Mouse (Mus musculus) stomach, embryonic 14.5 days (tissue): Measurements from ENCODE around the gene Vhl. TPM values are rescaled to one million over a fixed set of nuclear protein-coding genes. Genes with fewer than 3 reads are reported as not detected.

Experiments
- ATAC-seq: fragments of 200-750 bp; cut with Nextera tagmentation; 2 replicates; pipeline ENCODE4 v1.8.0; 2017; ENCODE audit warnings: low read depth, moderate TSS enrichment; ENCODE audit not compliant: insufficient number of reproducible peaks, insufficient read depth, low FRiP score
- H3K27ac ChIP-seq: fragments of 300-500 bp; sonication (generic); 2 replicates; pipeline ENCODE4 v1.5.1; 2014; ENCODE audit warnings: mild to moderate bottlenecking, low read length, moderate library complexity, mixed read lengths
- H3K27me3 ChIP-seq: fragments of 300-500 bp; sonication (generic); 2 replicates; pipeline ENCODE4 v1.6.1; 2014; ENCODE audit warnings: low read length, control low read depth, mixed read lengths; ENCODE audit not compliant: control insufficient read depth, insufficient read depth
- H3K36me3 ChIP-seq: fragments of 300-500 bp; sonication (generic); 2 replicates; pipeline ENCODE4 v1.6.1; 2014; ENCODE audit warnings: mild to moderate bottlenecking, control low read depth, low read length, moderate library complexity, mixed read lengths; ENCODE audit not compliant: control insufficient read depth, insufficient read depth
- H3K4me1 ChIP-seq: fragments of 300-500 bp; sonication (generic); 2 replicates; pipeline ENCODE4 v1.6.1; 2014; ENCODE audit warnings: low read length, control low read depth, mixed read lengths; ENCODE audit not compliant: control insufficient read depth, insufficient read depth
- H3K4me2 ChIP-seq: fragments of 300-500 bp; sonication (generic); replicated peaks from 2 replicates; pipeline ENCODE4 v1.6.1; 2014; ENCODE audit warnings: low read depth, low read length, control low read depth
- H3K4me3 ChIP-seq: fragments of 300-500 bp; sonication (generic); 2 replicates; pipeline ENCODE4 v1.5.1; 2014; ENCODE audit warnings: low read depth, low read length, control low read depth
- H3K9ac ChIP-seq: fragments of 300-500 bp; sonication (generic); replicated peaks from 2 replicates; pipeline ENCODE4 v1.6.1; 2014; ENCODE audit warnings: low read depth, mild to moderate bottlenecking, control low read depth, low read length, moderate library complexity, mixed read lengths
- H3K9me3 ChIP-seq: fragments of 300-500 bp; sonication (generic); 2 replicates; pipeline ENCODE4 v1.6.1; 2016; ENCODE audit warnings: low read depth, low read length, control low read depth; ENCODE audit not compliant: control insufficient read depth
- WGBS: fragments of 180-500 bp; shearing (Covaris S2); extraction: QIAGEN DNeasy Blood & Tissue Kit; methylation state at CpG from one replicate; pipeline ENCODE4 v1.1.7; 2014; 5-methylcytosine and 5-hydroxymethylcytosine counted together
- polyA plus RNA-seq: library from polyadenylated mRNA; unstranded; fragments of >200 nt; fragmentation: Nextera tagmentation; extraction: Ambion mirVana; gene quantifications from 2 replicates; pipeline ENCODE4 v1.2.1, GENCODE M21; 2014

Vhl gene
- polyA plus RNA-seq, result 43.5 and 50.5 TPM in 2 replicates

DNA sequence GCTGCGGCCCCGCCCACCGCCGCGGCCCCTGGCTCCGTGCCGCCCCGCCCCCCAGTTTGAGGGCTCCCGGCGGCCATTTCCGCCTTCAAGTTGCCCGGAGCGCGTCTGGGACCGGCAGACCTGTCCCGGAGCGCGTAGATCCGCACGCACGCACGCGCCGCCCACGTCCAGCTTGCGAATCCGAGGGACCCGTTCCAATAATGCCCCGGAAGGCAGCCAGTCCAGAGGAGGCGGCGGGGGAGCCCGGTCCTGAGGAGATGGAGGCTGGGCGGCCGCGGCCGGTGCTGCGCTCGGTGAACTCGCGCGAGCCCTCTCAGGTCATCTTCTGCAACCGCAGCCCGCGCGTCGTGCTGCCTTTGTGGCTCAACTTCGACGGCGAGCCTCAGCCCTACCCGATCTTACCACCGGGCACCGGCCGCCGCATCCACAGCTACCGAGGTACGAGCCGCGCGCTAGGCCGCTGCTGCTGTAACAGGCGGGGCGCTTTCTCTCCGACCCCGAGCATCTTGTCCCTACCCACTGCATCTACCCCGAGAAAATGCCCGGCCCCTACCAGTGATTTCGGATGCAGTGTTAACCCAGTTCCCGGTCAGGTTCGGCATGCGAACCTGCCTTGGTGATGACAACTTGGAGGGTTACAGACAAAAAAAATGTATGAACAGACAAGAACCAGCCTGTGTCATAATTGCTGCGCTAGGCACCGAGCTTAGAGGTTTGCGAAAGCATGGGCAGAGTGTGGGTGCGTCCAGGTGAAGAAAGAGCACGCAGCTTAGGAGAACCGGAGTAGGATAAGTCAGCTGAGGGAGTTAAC lies at the start of gene Vhl:
Vhl (plus strand) TSS at position 19 of the 811 bp plus-strand sequence.
- peak; percentile 90 for ATAC-seq
- under 1% methylated on average over 74 of the region's 76 CpGs for WGBS
- peak within 1 kb of the TSS; percentile 84 for H3K27ac ChIP-seq

DNA sequence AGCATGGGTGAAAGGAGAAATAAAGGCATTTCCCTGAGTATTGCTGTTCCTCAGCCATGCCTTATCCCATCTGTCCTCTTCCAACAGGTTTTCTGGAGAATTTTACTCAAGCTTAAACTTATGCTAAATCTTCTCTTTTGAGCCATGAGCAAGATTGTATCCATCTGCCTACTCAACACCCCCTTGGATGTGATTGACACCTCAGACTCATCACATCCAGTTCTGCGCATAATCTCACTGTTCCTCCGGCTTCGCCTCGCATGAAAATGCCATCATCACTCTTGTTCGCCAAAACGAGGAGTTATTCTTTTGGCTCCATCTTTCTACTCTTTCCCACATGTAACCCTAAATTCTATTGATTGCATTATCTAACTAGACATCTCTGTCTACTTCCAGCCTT lies 47.7 kb upstream of the Vhl start:
- Histone ChIP-seq H3K27me3 (no peaks in the 10 kb centered on the region), H3K4me2 (no peak overlapping the region), H3K27ac (no peak overlapping the region), H3K9ac (no peak overlapping the region), H3K9me3 (no peaks in the 10 kb centered on the region), H3K4me1 (no peaks in the 10 kb centered on the region), H3K4me3 (no peak overlapping the region), H3K36me3 (peaks cover 6% of the 10 kb centered on the region)
- ATAC-seq, result no peak
- WGBS, result 95% methylated on average over 6 of the region's 6 CpGs

More for the DNA sequence above, at the start of gene Vhl:
- Histone ChIP-seq H3K9ac (peak within 1 kb of the TSS; percentile 77), H3K4me3 (peak within 1 kb of the TSS; percentile 69), H3K4me1 (peaks cover 11% of the 10 kb centered on the region), H3K4me2 (peak within 1 kb of the TSS; percentile 84), H3K36me3 (peaks cover 9% of the 10 kb centered on the region), H3K9me3 (no peaks in the 10 kb centered on the region), H3K27me3 (no peaks in the 10 kb centered on the region)

DNA sequence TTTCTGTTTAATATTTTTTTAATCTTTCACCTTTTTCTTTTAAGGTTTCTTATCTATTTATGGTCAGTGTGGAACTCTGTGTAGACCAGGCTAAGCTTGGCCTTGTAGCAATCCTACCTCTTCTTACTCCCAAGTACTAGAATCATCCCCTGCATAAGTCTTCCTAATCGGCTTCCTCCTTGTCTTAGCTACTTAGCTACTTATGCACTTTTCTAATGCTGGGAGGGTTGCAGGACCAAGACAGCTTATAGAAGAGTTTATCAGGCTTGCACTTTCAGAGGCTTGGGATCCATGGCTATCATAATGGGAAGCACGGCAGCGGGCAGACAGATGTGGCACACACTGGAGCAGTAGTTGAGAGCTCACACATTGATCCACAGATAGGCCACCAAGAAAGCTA lies 44.5 kb upstream of the Vhl start:
- Histone ChIP-seq H3K9me3 (no peaks in the 10 kb centered on the region), H3K27ac (no peak overlapping the region), H3K27me3 (no peaks in the 10 kb centered on the region), H3K9ac (no peak overlapping the region), H3K4me1 (no peaks in the 10 kb centered on the region), H3K4me3 (no peak overlapping the region), H3K4me2 (no peak overlapping the region), H3K36me3 (peaks cover 6% of the 10 kb centered on the region)
- no peak for ATAC-seq
- 92% methylated on average over 3 of the region's 3 CpGs for WGBS

GRCm38 (mm10) chr6:113583023-113583422 lies 40.7 kb upstream of the Vhl start:
- 96% methylated on average over 4 of the region's 4 CpGs for WGBS
- H3K9ac ChIP-seq, result no peak overlapping the region
- H3K27me3 ChIP-seq, result no peaks in the 10 kb centered on the region
- no peaks in the 10 kb centered on the region for H3K4me1 ChIP-seq
- H3K27ac ChIP-seq, result no peak overlapping the region
- ATAC-seq, result no peak
- no peak overlapping the region for H3K4me2 ChIP-seq
- H3K4me3 ChIP-seq, result no peak overlapping the region
- no peaks in the 10 kb centered on the region for H3K9me3 ChIP-seq
- H3K36me3 ChIP-seq, result no peaks in the 10 kb centered on the region

GRCm38 (mm10) chr6:113585065-113585464 lies 38.7 kb upstream of the Vhl start:
- H3K9me3 ChIP-seq, result no peaks in the 10 kb centered on the region
- no peak overlapping the region for H3K9ac ChIP-seq
- 84% methylated on average over 5 of the region's 5 CpGs for WGBS
- no peak overlapping the region for H3K4me3 ChIP-seq
- H3K4me1 ChIP-seq, result no peaks in the 10 kb centered on the region
- ATAC-seq, result no peak
- no peaks in the 10 kb centered on the region for H3K27me3 ChIP-seq
- no peak overlapping the region for H3K4me2 ChIP-seq
- H3K36me3 ChIP-seq, result no peaks in the 10 kb centered on the region
- H3K27ac ChIP-seq, result no peak overlapping the region

GRCm38 (mm10) chr6:113586466-113587183 lies 37.1 kb upstream of the Vhl start:
- H3K36me3 ChIP-seq, result peaks cover 3% of the 10 kb centered on the region; the same call in 1 of the 2 replicates
- H3K27me3 ChIP-seq, result no peaks in the 10 kb centered on the region
- peak; percentile 77; the same call in 1 of the 2 replicates for ATAC-seq
- H3K9ac ChIP-seq, result no peak overlapping the region
- no peak overlapping the region for H3K4me3 ChIP-seq
- H3K4me2 ChIP-seq, result no peak overlapping the region
- H3K27ac ChIP-seq, result peak overlapping the region; percentile 52; the same call in 1 of the 2 replicates
- 55% methylated on average over 5 of the region's 5 CpGs for WGBS
- no peaks in the 10 kb centered on the region for H3K4me1 ChIP-seq
- H3K9me3 ChIP-seq, result no peaks in the 10 kb centered on the region

GRCm38 (mm10) chr6:113592637-113593036 lies 31.1 kb upstream of the Vhl start:
- Histone ChIP-seq H3K27ac (no peak overlapping the region), H3K27me3 (no peaks in the 10 kb centered on the region), H3K4me3 (no peak overlapping the region), H3K36me3 (peaks cover 3% of the 10 kb centered on the region; the same call in 1 of the 2 replicates), H3K9me3 (no peaks in the 10 kb centered on the region), H3K4me1 (no peaks in the 10 kb centered on the region), H3K4me2 (no peak overlapping the region), H3K9ac (no peak overlapping the region)
- ATAC-seq, result no peak
- 91% methylated on average over 2 of the region's 2 CpGs for WGBS

- Histone ChIP-seq H3K27me3 (no peaks in the 10 kb centered on the region), H3K9ac (no peak overlapping the region), H3K4me2 (no peak overlapping the region), H3K4me3 (no peak overlapping the region), H3K9me3 (no peaks in the 10 kb centered on the region), H3K36me3 (no peaks in the 10 kb centered on the region; the same call in 1 of the 2 replicates), H3K27ac (no peak overlapping the region), H3K4me1 (peaks cover 5% of the 10 kb centered on the region; the same call in 1 of the 2 replicates)
- ATAC-seq, result no peak
- 90% methylated on average over 4 of the region's 4 CpGs for WGBS
These were observed 25.8 kb upstream of the Vhl start for GRCm38 (mm10) chr6:113597945-113598344.
